Mouse (Mus musculus): ENCODE measurements around the gene Tmem107. TPM values are rescaled to one million over a fixed set of nuclear protein-coding genes. Genes with fewer than 3 reads are reported as not detected.
A peak's percentile ranks its signal among the peaks of the same experiment; 100 is the strongest.

Tmem107 gene
- 32.7 and 45.6 TPM in 2 replicates for total RNA-seq (2014; rRNA removed)
- 35.3 and 41.7 TPM in 2 replicates for polyA plus RNA-seq (2015; fragmentation: Nextera tagmentation; extraction: Ambion mirVana)

GRCm38 (mm10) chr11:69070590-69071222 lies at the start of gene Tmem107:
Gene Tmem107 (plus strand): TSS chr11:69070806.
- Histone ChIP-seq H3K4me1 (ENCODE audit: insufficient read depth) (peaks cover 12% of the 10 kb centered on the region), H3K9me3 (ENCODE audit: low read length) (no peaks in the 10 kb centered on the region), H3K27ac (ENCODE audit: low read depth, low read length) (peak within 1 kb of the TSS; percentile 89), H3K9ac (peak within 1 kb of the TSS; percentile 69), H3K4me3 (ENCODE audit: low read depth, low read length) (peak within 1 kb of the TSS; percentile 53), H3K4me2 (ENCODE audit: low read depth) (peak within 1 kb of the TSS; percentile 75), H3K27me3 (ENCODE audit: insufficient read depth, low read length) (no peaks in the 10 kb centered on the region), H3K36me3 (ENCODE audit: insufficient read depth) (no peaks in the 10 kb centered on the region)
- TF ChIP-seq CTCF (IDR thresholded peaks at IDR 0.05; ENCODE audit: low read depth), result 0 out of 2 replicates have a peak, but pooled peaks have one; percentile 35
- WGBS, result under 1% methylated on average over 47 of the region's 47 CpGs
- peak; percentile 96 for DNase-seq
- peak; percentile 89 for ATAC-seq

GRCm38 (mm10) chr11:69026562-69026961 lies 44.0 kb upstream of the Tmem107 start:
- Histone ChIP-seq H3K36me3 (ENCODE audit: insufficient read depth) (peaks cover 93% of the 10 kb centered on the region), H3K4me1 (ENCODE audit: insufficient read depth) (no peaks in the 10 kb centered on the region), H3K9me3 (ENCODE audit: low read length) (no peaks in the 10 kb centered on the region), H3K9ac (no peak overlapping the region), H3K4me2 (ENCODE audit: low read depth) (no peak overlapping the region), H3K27ac (ENCODE audit: low read depth, low read length) (no peak overlapping the region), H3K27me3 (ENCODE audit: insufficient read depth, low read length) (no peaks in the 10 kb centered on the region), H3K4me3 (ENCODE audit: low read depth, low read length) (no peak overlapping the region)
- no peak for DNase-seq
- no peak for TF ChIP-seq CTCF (IDR thresholded peaks at IDR 0.05; ENCODE audit: low read depth)
- WGBS, result 97% methylated on average over 3 of the region's 3 CpGs
- ATAC-seq, result no peak

GRCm38 (mm10) chr11:69028805-69029204 lies 41.8 kb upstream of the Tmem107 start:
- 64% methylated on average over 2 of the region's 2 CpGs for WGBS
- peak; percentile 46 for TF ChIP-seq CTCF (IDR thresholded peaks at IDR 0.05; ENCODE audit: low read depth)
- no peaks in the 10 kb centered on the region for H3K9me3 ChIP-seq (ENCODE audit: low read length)
- H3K4me3 ChIP-seq (ENCODE audit: low read depth, low read length), result no peak overlapping the region
- no peak for DNase-seq
- no peak overlapping the region for H3K9ac ChIP-seq
- H3K4me1 ChIP-seq (ENCODE audit: insufficient read depth), result no peaks in the 10 kb centered on the region
- H3K27ac ChIP-seq (ENCODE audit: low read depth, low read length), result no peak overlapping the region
- no peak overlapping the region for H3K4me2 ChIP-seq (ENCODE audit: low read depth)
- H3K36me3 ChIP-seq (ENCODE audit: insufficient read depth), result peaks cover 87% of the 10 kb centered on the region
- no peak for ATAC-seq
- H3K27me3 ChIP-seq (ENCODE audit: insufficient read depth, low read length), result no peaks in the 10 kb centered on the region

GRCm38 (mm10) chr11:69033552-69033951 lies 37.1 kb upstream of the Tmem107 start:
- Histone ChIP-seq H3K4me2 (ENCODE audit: low read depth) (no peak overlapping the region), H3K9me3 (ENCODE audit: low read length) (no peaks in the 10 kb centered on the region), H3K4me3 (ENCODE audit: low read depth, low read length) (no peak overlapping the region), H3K27me3 (ENCODE audit: insufficient read depth, low read length) (no peaks in the 10 kb centered on the region), H3K9ac (no peak overlapping the region), H3K36me3 (ENCODE audit: insufficient read depth) (peaks cover 54% of the 10 kb centered on the region), H3K27ac (ENCODE audit: low read depth, low read length) (no peak overlapping the region), H3K4me1 (ENCODE audit: insufficient read depth) (peaks cover 10% of the 10 kb centered on the region; the same call in 1 of the 2 replicates)
- no peak for TF ChIP-seq CTCF (IDR thresholded peaks at IDR 0.05; ENCODE audit: low read depth)
- ATAC-seq, result no peak
- 85% methylated on average over 9 of the region's 9 CpGs for WGBS
- DNase-seq, result no peak

- DNase-seq (no peak), ATAC-seq (no peak)
- no peak overlapping the region for H3K9ac ChIP-seq
- H3K4me3 ChIP-seq (ENCODE audit: low read depth, low read length), result no peak overlapping the region
- H3K9me3 ChIP-seq (ENCODE audit: low read length), result no peaks in the 10 kb centered on the region
- TF ChIP-seq CTCF (IDR thresholded peaks at IDR 0.05; ENCODE audit: low read depth), result no peak
- 93% methylated on average over 3 of the region's 3 CpGs for WGBS
- H3K27ac ChIP-seq (ENCODE audit: low read depth, low read length), result no peak overlapping the region
- no peaks in the 10 kb centered on the region for H3K27me3 ChIP-seq (ENCODE audit: insufficient read depth, low read length)
- H3K4me2 ChIP-seq (ENCODE audit: low read depth), result no peak overlapping the region
- peaks cover 19% of the 10 kb centered on the region; the same call in 1 of the 2 replicates for H3K4me1 ChIP-seq (ENCODE audit: insufficient read depth)
- peaks cover 44% of the 10 kb centered on the region for H3K36me3 ChIP-seq (ENCODE audit: insufficient read depth)
These were observed 36.0 kb upstream of the Tmem107 start for GRCm38 (mm10) chr11:69034585-69034984.

GRCm38 (mm10) chr11:69035411-69035810 lies 35.2 kb upstream of the Tmem107 start:
- WGBS, result 80% methylated on average over 9 of the region's 9 CpGs
- Histone ChIP-seq H3K9me3 (ENCODE audit: low read length) (no peaks in the 10 kb centered on the region), H3K27ac (ENCODE audit: low read depth, low read length) (peak overlapping the region; percentile 84), H3K27me3 (ENCODE audit: insufficient read depth, low read length) (no peaks in the 10 kb centered on the region), H3K4me3 (ENCODE audit: low read depth, low read length) (no peak overlapping the region), H3K36me3 (ENCODE audit: insufficient read depth) (peaks cover 37% of the 10 kb centered on the region), H3K4me2 (ENCODE audit: low read depth) (peak overlapping the region; percentile 53), H3K9ac (no peak overlapping the region), H3K4me1 (ENCODE audit: insufficient read depth) (peaks cover 19% of the 10 kb centered on the region; the same call in 1 of the 2 replicates)
- TF ChIP-seq CTCF (IDR thresholded peaks at IDR 0.05; ENCODE audit: low read depth), result no peak
- DNase-seq, result no peak
- ATAC-seq, result no peak

GRCm38 (mm10) chr11:69035849-69036248 lies 34.8 kb upstream of the Tmem107 start:
- peak overlapping the region; percentile 53 for H3K4me2 ChIP-seq (ENCODE audit: low read depth)
- H3K4me1 ChIP-seq (ENCODE audit: insufficient read depth), result peaks cover 19% of the 10 kb centered on the region; the same call in 1 of the 2 replicates
- ATAC-seq (peak; percentile 38), DNase-seq (peak; percentile 85)
- H3K4me3 ChIP-seq (ENCODE audit: low read depth, low read length), result peak overlapping the region; percentile 75; the same call in 1 of the 2 replicates
- peak overlapping the region; percentile 84 for H3K27ac ChIP-seq (ENCODE audit: low read depth, low read length)
- 3% methylated on average over 8 of the region's 8 CpGs for WGBS
- H3K9ac ChIP-seq, result no peak overlapping the region
- no peaks in the 10 kb centered on the region for H3K27me3 ChIP-seq (ENCODE audit: insufficient read depth, low read length)
- H3K36me3 ChIP-seq (ENCODE audit: insufficient read depth), result peaks cover 33% of the 10 kb centered on the region
- peak; percentile 78 for TF ChIP-seq CTCF (IDR thresholded peaks at IDR 0.05; ENCODE audit: low read depth)
- no peaks in the 10 kb centered on the region for H3K9me3 ChIP-seq (ENCODE audit: low read length)
